Mouse (Mus musculus) embryonic facial prominence, embryonic 14.5 days (tissue): Measurements from ENCODE around the gene Msmb. TPM values are rescaled to one million over a fixed set of nuclear protein-coding genes. Genes with fewer than 3 reads are reported as not detected.

Source experiments
- ATAC-seq: fragments of 200-750 bp; cut with Nextera tagmentation; 2 replicates; pipeline ENCODE4 v1.8.0; 2017; ENCODE audit warnings: low read depth, moderate number of reproducible peaks, moderate TSS enrichment
- DNase-seq: peaks from one replicate; pipeline ENCODE4 v3.0.0-alpha.2; 2015; ENCODE audit warnings: low spot score
- H3K27ac ChIP-seq: fragments of 300-500 bp; sonication (generic); replicated peaks from 2 replicates; pipeline ENCODE4 v1.5.1; 2014; ENCODE audit warnings: low read depth, mild to moderate bottlenecking, low read length, moderate library complexity
- H3K27me3 ChIP-seq: fragments of 300-500 bp; sonication (generic); replicated peaks from 2 replicates; pipeline ENCODE4 v1.6.1; 2014; ENCODE audit warnings: low read length; ENCODE audit not compliant: control insufficient read depth, insufficient read depth
- H3K36me3 ChIP-seq: fragments of 300-500 bp; sonication (generic); 2 replicates; pipeline ENCODE4 v1.6.1; 2014; ENCODE audit warnings: low read length, mixed read lengths; ENCODE audit not compliant: control insufficient read depth, insufficient read depth
- H3K4me1 ChIP-seq: fragments of 300-500 bp; sonication (generic); 2 replicates; pipeline ENCODE4 v1.6.1; 2014; ENCODE audit warnings: antibody characterized with exemption, low read length; ENCODE audit not compliant: control insufficient read depth, insufficient read depth
- H3K4me2 ChIP-seq: fragments of 300-500 bp; sonication (generic); 2 replicates; pipeline ENCODE4 v1.6.1; 2014; ENCODE audit warnings: low read depth, mild to moderate bottlenecking, low read length, moderate library complexity, mixed read lengths
- H3K4me3 ChIP-seq: fragments of 300-500 bp; sonication (generic); 2 replicates; pipeline ENCODE4 v1.5.1; 2014; ENCODE audit warnings: low read depth, mild to moderate bottlenecking, low read length
- H3K9ac ChIP-seq: fragments of 300-500 bp; sonication (generic); 2 replicates; pipeline ENCODE4 v1.6.1; 2014; ENCODE audit warnings: low read depth, mild to moderate bottlenecking, low read length, moderate library complexity, mixed read lengths
- H3K9me3 ChIP-seq: fragments of 300-500 bp; sonication (generic); 2 replicates; pipeline ENCODE4 v1.6.1; 2016; ENCODE audit warnings: low read length; ENCODE audit not compliant: control insufficient read depth
- WGBS: fragments of 180-500 bp; shearing (Covaris S2); extraction: QIAGEN DNeasy Blood & Tissue Kit; methylation state at CpG from one replicate; pipeline ENCODE4 v1.1.7; 2014; 5-methylcytosine and 5-hydroxymethylcytosine counted together
- polyA plus RNA-seq: library from polyadenylated mRNA; unstranded; fragments of >200 nt; fragmentation: Nextera tagmentation; extraction: Ambion mirVana; gene quantifications from 2 replicates; pipeline ENCODE4 v1.2.1, GENCODE M21; 2014

The Msmb gene
- polyA plus RNA-seq, 1 experiment from 2014 or later, result not detected

DNA sequence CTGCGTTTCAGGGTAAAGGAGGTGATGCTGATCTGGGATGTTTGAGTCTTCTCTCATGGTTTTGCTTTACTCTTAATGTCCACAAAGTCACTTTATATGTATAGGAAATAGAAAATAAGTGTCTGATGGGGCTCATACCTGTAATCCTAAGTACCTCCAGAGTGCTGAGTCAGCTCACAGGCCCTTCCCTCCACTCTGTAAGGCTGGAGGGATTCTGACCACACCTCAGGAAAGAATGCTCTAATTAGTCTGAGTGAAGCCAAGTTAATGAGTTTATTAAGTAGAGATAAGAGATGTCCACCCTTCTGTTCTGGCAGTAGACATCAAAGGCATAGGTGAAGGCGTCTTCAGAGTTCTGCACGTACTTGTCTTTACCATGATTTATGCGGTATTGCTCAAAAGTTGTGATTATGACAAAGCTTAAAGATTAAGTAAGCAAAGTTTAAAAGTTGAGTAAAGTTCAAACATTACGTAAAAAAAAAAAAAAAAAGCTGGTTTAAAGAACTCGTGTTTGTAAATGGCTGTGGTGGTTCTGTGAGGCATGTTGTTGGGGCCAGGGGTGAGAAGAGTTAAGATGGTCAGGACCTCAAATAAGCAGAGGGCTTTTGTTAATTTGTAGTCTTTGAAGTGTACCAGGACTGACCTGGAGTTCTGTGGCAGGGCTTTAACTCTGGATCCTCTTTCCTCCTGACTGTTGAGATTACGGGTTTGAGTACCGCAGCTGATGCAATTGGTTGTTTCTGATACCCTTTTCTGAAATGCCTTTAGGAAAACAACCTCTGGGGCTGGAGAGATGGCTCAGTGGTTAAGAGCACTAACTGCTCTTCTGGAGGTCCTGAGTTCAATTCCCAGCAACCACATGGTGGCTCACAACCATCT lies 22.6 kb downstream of the Msmb start:
- WGBS, result 76% methylated on average over 8 of the region's 8 CpGs
- ATAC-seq, result no peak
- Histone ChIP-seq H3K9ac (no peak overlapping the region), H3K27me3 (no peaks in the 10 kb centered on the region), H3K27ac (no peak overlapping the region), H3K9me3 (no peaks in the 10 kb centered on the region), H3K36me3 (peaks cover 2% of the 10 kb centered on the region; the same call in 1 of the 2 replicates), H3K4me3 (peak overlapping the region; percentile 52; the same call in 1 of the 2 replicates), H3K4me2 (peak overlapping the region; percentile 78; the same call in 1 of the 2 replicates), H3K4me1 (peaks cover 13% of the 10 kb centered on the region)
- DNase-seq, result peak; percentile 4

DNA sequence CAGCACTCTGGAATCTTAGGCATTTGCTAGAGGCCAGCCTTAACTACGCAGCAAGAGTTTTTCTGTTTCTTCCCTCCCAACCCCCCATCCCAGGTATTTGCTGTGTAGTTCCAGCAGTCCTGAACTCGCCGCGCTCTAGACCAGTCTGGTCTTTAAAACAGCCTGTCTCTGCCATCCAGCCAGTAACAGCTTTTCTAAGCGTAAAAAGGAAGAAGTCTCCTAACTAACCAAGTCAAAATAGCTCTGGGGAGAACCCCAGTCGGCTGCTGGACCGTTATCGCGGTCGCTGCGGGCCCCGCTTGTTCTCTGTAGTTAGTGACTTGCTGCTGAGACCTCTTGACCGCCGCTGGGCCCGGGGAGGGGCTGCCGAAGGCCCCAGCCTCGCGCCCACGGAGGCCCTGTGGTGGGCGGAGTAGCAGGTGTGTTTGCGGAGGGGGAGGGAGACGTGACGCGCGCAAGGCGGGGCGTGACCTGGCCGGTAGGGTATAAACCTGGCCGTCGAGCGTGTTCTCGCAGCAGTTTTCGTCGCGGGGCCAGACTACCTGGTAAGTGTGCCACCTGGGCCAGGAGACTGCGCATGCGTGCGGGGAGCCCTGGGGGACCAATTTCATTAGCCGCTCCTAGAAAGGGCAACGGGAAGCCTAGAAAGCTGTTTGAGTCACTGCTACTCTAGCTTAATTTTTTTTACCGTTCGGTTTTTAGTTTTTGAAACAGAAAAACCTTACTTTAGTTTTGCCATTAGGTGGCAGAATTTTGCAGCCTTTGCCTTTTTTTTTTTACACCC lies 23.6 kb downstream of the Msmb start:
- DNase-seq (peak; percentile 85), ATAC-seq (peak; percentile 89)
- under 1% methylated on average over 40 of the region's 42 CpGs for whole genome bisulfite sequencing
- no peaks in the 10 kb centered on the region for H3K9me3 ChIP-seq
- H3K27ac ChIP-seq, result peak overlapping the region; percentile 71
- H3K4me1 ChIP-seq, result peaks cover 13% of the 10 kb centered on the region
- peak overlapping the region; percentile 52 for H3K4me3 ChIP-seq
- H3K36me3 ChIP-seq, result peaks cover 2% of the 10 kb centered on the region; the same call in 1 of the 2 replicates
- H3K9ac ChIP-seq, result peak overlapping the region; percentile 58
- peak overlapping the region; percentile 78 for H3K4me2 ChIP-seq
- H3K27me3 ChIP-seq, result no peaks in the 10 kb centered on the region

DNA sequence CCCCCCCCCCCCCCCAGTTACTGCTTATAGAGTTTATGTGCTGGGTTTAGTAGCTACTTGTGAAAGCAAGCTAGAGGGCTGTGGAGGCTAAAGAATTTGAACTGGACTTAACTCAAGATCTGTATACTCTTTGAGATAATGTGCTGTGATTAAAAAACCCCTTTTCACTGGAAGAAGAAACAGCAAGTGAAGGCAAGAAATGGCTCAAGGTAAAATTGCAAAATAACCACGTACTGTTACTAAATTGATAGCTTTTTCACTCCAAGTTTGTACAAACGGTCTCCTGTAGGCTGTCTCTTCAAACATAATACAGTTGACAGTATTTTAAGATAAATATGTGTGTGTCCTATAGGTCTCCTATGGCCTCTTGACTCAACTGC lies 24.2 kb downstream of the Msmb start:
- peaks cover 7% of the 10 kb centered on the region for H3K4me1 ChIP-seq
- no peak for ATAC-seq

DNA sequence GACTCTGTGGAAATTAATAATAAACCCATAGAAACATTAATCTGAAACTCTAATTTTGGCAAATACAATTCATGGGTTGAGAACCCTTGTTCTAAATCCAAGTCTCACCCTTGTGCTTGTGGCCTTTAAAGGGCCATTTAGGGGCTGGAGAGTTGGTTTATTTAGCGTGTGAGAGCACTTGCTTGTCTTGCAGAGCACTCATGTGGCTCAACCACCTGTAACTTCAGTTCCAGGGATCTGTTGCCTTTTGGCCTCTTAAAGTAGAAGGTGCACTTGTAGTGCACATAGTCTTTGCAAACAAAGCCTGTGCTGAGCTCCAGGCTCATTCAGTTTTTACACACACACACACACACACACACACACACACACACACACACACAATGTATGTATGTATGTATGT lies 25.0 kb downstream of the Msmb start:
- Histone ChIP-seq H3K27ac (no peak overlapping the region), H3K4me1 (peaks cover 5% of the 10 kb centered on the region; the same call in 1 of the 2 replicates), H3K9ac (no peak overlapping the region), H3K36me3 (peaks cover 10% of the 10 kb centered on the region), H3K4me3 (no peak overlapping the region), H3K4me2 (no peak overlapping the region), H3K9me3 (no peaks in the 10 kb centered on the region), H3K27me3 (no peaks in the 10 kb centered on the region)
- no peak for DNase-seq
- ATAC-seq, result no peak
- 70% methylated on average over 1 of the region's 1 CpGs for WGBS

More for the DNA sequence above, 24.2 kb downstream of the Msmb start:
- no peaks in the 10 kb centered on the region for H3K27me3 ChIP-seq
- DNase-seq, result no peak
- no peak overlapping the region for H3K27ac ChIP-seq
- H3K4me2 ChIP-seq, result peak overlapping the region; percentile 78
- 67% methylated on average over 2 of the region's 2 CpGs for WGBS
- H3K36me3 ChIP-seq, result peaks cover 5% of the 10 kb centered on the region
- H3K9ac ChIP-seq, result no peak overlapping the region
- H3K9me3 ChIP-seq, result no peaks in the 10 kb centered on the region
- H3K4me3 ChIP-seq, result peak overlapping the region; percentile 52

DNA sequence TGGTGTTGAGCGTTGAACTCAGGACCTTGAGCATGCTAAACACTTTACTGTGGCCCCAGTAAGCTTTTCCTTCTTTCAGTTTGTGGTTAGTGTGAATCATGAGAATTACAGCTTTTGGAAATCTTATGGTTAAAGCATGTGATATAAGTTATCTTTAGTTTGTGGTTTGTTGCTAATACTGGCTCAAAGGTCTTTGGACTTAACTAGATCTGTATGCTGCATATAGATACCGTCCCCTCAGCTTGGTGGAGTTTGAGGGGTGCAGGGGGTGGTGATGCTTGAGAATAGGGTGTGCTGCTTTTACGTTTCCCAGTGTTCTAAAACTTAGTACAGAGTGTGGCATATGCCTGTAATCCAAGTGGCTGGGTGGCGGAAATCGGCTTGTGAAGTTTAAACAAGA lies 25.5 kb downstream of the Msmb start:
- H3K4me1 ChIP-seq, result peaks cover 5% of the 10 kb centered on the region; the same call in 1 of the 2 replicates

DNA sequence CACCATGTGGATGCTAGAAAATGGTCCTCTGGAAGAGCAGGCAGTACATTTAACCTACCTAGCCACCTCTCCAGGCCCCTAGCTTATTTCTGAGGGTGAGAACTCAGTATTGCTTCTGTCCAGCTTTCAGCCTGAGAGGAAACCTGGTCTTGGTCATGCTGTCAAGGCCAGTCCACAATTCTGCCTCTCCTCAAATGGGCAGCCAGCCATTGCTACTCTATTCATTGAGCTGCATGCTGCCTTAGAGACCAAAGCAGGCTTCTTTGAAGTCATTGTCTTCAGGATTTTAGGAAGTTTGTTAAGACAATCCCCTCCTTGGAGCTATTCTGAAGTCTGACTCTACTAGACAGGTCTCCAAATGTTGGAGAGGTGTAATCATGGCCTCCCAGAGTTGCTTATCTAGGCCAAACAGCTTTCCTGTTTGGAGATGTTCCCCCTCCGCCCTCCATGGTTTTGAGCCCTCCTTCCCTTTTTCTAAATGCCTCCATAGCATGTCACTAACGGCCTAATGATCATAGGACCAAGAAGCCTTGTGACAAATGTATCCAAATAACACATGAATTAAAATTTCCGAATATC lies 26.9 kb downstream of the Msmb start:
- no peak for ATAC-seq
- H3K4me2 ChIP-seq, result no peak overlapping the region
- H3K4me1 ChIP-seq, result peaks cover 5% of the 10 kb centered on the region; the same call in 1 of the 2 replicates
- H3K9ac ChIP-seq, result no peak overlapping the region
- H3K9me3 ChIP-seq, result no peaks in the 10 kb centered on the region
- no peak overlapping the region for H3K27ac ChIP-seq
- WGBS, result 90% methylated on average over 3 of the region's 3 CpGs
- peaks cover 26% of the 10 kb centered on the region for H3K36me3 ChIP-seq
- no peaks in the 10 kb centered on the region for H3K27me3 ChIP-seq
- DNase-seq, result no peak
- H3K4me3 ChIP-seq, result no peak overlapping the region

More for the DNA sequence above, 25.5 kb downstream of the Msmb start:
- Histone ChIP-seq H3K27ac (no peak overlapping the region), H3K4me3 (no peak overlapping the region), H3K36me3 (peaks cover 13% of the 10 kb centered on the region; the same call in 1 of the 2 replicates), H3K9me3 (no peaks in the 10 kb centered on the region), H3K27me3 (no peaks in the 10 kb centered on the region), H3K9ac (no peak overlapping the region), H3K4me2 (no peak overlapping the region)
- DNase-seq (no peak), ATAC-seq (no peak)
- 85% methylated on average over 5 of the region's 5 CpGs for WGBS

DNA sequence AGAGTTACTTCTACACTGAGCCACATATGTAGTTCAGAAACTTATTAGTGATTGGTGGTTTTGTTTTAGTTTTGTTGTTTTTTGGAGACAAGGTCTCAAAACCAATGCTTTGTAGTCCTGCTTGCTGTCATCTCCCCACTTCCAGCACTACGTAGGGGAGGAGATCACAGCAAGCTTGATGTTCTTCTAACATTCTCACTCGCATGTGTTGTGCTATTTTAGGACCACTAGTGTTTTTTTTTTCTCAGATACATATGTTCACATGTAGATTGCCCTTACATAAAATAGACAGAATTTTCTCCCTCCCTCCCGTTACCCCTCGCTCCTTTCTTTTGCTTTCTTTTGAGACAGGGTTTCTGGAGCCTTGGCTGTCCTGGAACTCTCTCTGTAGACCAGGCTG lies 28.3 kb downstream of the Msmb start:
- no peaks in the 10 kb centered on the region for H3K9me3 ChIP-seq
- no peak overlapping the region for H3K4me2 ChIP-seq
- no peak overlapping the region for H3K9ac ChIP-seq
- H3K36me3 ChIP-seq, result peaks cover 35% of the 10 kb centered on the region
- no peaks in the 10 kb centered on the region for H3K4me1 ChIP-seq
- DNase-seq (no peak), ATAC-seq (no peak)
- WGBS, result 74% methylated on average over 4 of the region's 4 CpGs
- no peak overlapping the region for H3K27ac ChIP-seq
- H3K4me3 ChIP-seq, result no peak overlapping the region
- H3K27me3 ChIP-seq, result no peaks in the 10 kb centered on the region

DNA sequence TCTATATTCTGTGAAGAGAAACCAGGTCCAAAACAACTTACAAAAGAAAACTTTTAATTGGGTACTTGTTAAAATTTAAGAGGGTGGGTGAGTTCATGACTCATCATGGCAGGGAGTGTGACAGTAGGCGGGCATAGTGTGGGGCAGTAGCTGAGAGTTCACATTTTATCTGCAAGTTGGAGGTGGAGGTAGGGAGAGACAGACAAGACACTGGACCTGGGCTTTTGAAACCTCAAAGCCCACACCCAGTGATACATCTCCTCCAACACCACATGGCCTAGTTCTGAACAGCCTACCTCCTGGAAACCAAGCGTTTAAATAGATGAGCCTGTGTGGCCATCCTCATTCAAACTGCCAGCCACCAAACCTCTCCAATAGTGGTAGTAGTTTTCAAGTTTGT lies 33.5 kb downstream of the Msmb start:
- Histone ChIP-seq H3K4me3 (no peak overlapping the region), H3K9ac (no peak overlapping the region), H3K27ac (no peak overlapping the region), H3K4me1 (no peaks in the 10 kb centered on the region), H3K27me3 (no peaks in the 10 kb centered on the region), H3K9me3 (no peaks in the 10 kb centered on the region), H3K36me3 (peaks cover 57% of the 10 kb centered on the region), H3K4me2 (no peak overlapping the region)
- ATAC-seq, result no peak
- 91% methylated on average over 2 of the region's 2 CpGs for WGBS
- no peak for DNase-seq
